Mouse (Mus musculus) stomach, embryonic 14.5 days (tissue): ENCODE results near the gene Zar1l. TPM values are rescaled to one million over a fixed set of nuclear protein-coding genes. Genes with fewer than 3 reads are reported as not detected.

Experiments
- ATAC-seq: fragments of 200-750 bp; cut with Nextera tagmentation; 2 replicates; pipeline ENCODE4 v1.8.0; 2017; ENCODE audit warnings: low read depth, moderate TSS enrichment; ENCODE audit not compliant: insufficient number of reproducible peaks, insufficient read depth, low FRiP score
- H3K27ac ChIP-seq: fragments of 300-500 bp; sonication (generic); 2 replicates; pipeline ENCODE4 v1.5.1; 2014; ENCODE audit warnings: mild to moderate bottlenecking, low read length, moderate library complexity, mixed read lengths
- H3K27me3 ChIP-seq: fragments of 300-500 bp; sonication (generic); 2 replicates; pipeline ENCODE4 v1.6.1; 2014; ENCODE audit warnings: low read length, control low read depth, mixed read lengths; ENCODE audit not compliant: control insufficient read depth, insufficient read depth
- H3K36me3 ChIP-seq: fragments of 300-500 bp; sonication (generic); 2 replicates; pipeline ENCODE4 v1.6.1; 2014; ENCODE audit warnings: mild to moderate bottlenecking, control low read depth, low read length, moderate library complexity, mixed read lengths; ENCODE audit not compliant: control insufficient read depth, insufficient read depth
- H3K4me1 ChIP-seq: fragments of 300-500 bp; sonication (generic); 2 replicates; pipeline ENCODE4 v1.6.1; 2014; ENCODE audit warnings: low read length, control low read depth, mixed read lengths; ENCODE audit not compliant: control insufficient read depth, insufficient read depth
- H3K4me2 ChIP-seq: fragments of 300-500 bp; sonication (generic); replicated peaks from 2 replicates; pipeline ENCODE4 v1.6.1; 2014; ENCODE audit warnings: low read depth, low read length, control low read depth
- H3K4me3 ChIP-seq: fragments of 300-500 bp; sonication (generic); 2 replicates; pipeline ENCODE4 v1.5.1; 2014; ENCODE audit warnings: low read depth, low read length, control low read depth
- H3K9ac ChIP-seq: fragments of 300-500 bp; sonication (generic); replicated peaks from 2 replicates; pipeline ENCODE4 v1.6.1; 2014; ENCODE audit warnings: low read depth, mild to moderate bottlenecking, control low read depth, low read length, moderate library complexity, mixed read lengths
- H3K9me3 ChIP-seq: fragments of 300-500 bp; sonication (generic); 2 replicates; pipeline ENCODE4 v1.6.1; 2016; ENCODE audit warnings: low read depth, low read length, control low read depth; ENCODE audit not compliant: control insufficient read depth
- WGBS: fragments of 180-500 bp; shearing (Covaris S2); extraction: QIAGEN DNeasy Blood & Tissue Kit; methylation state at CpG from one replicate; pipeline ENCODE4 v1.1.7; 2014; 5-methylcytosine and 5-hydroxymethylcytosine counted together
- polyA plus RNA-seq: library from polyadenylated mRNA; unstranded; fragments of >200 nt; fragmentation: Nextera tagmentation; extraction: Ambion mirVana; gene quantifications from 2 replicates; pipeline ENCODE4 v1.2.1, GENCODE M21; 2014

Zar1l gene
- polyA plus RNA-seq, 1 experiment from 2014 or later: not detected

- no peak overlapping the region for H3K27ac ChIP-seq
- H3K4me3 ChIP-seq: no peak overlapping the region
- H3K4me2 ChIP-seq: no peak overlapping the region
- H3K36me3 ChIP-seq: no peaks in the 10 kb centered on the region
- ATAC-seq: no peak
- H3K4me1 ChIP-seq: no peaks in the 10 kb centered on the region; the same call in 1 of the 2 replicates
- H3K27me3 ChIP-seq: no peaks in the 10 kb centered on the region
- H3K9me3 ChIP-seq: no peaks in the 10 kb centered on the region
- no peak overlapping the region for H3K9ac ChIP-seq
- 61% methylated on average over 6 of the region's 6 CpGs for WGBS
Observed at GRCm38 (mm10) chr5:150468431-150468830, 49.5 kb downstream of the Zar1l start.

- no peaks in the 10 kb centered on the region for H3K9me3 ChIP-seq
- H3K9ac ChIP-seq: no peak overlapping the region
- H3K4me3 ChIP-seq: no peak overlapping the region
- no peak overlapping the region for H3K4me2 ChIP-seq
- H3K36me3 ChIP-seq: no peaks in the 10 kb centered on the region
- 48% methylated on average over 12 of the region's 12 CpGs for WGBS
- H3K27ac ChIP-seq: 0 out of 2 replicates have a peak overlapping the region, but pooled peaks have one; percentile 10
- H3K4me1 ChIP-seq: no peaks in the 10 kb centered on the region; the same call in 1 of the 2 replicates
- ATAC-seq: peak; percentile 92; the same call in 1 of the 2 replicates
- H3K27me3 ChIP-seq: no peaks in the 10 kb centered on the region
Observed at GRCm38 (mm10) chr5:150466132-150466531, 51.8 kb downstream of the Zar1l start.

- no peak overlapping the region; the same call in 1 of the 2 replicates for H3K27ac ChIP-seq
- 55% methylated on average over 6 of the region's 6 CpGs for WGBS
- no peaks in the 10 kb centered on the region for H3K27me3 ChIP-seq
- H3K4me3 ChIP-seq: no peak overlapping the region
- H3K9ac ChIP-seq: no peak overlapping the region
- H3K4me2 ChIP-seq: no peak overlapping the region
- H3K4me1 ChIP-seq: no peaks in the 10 kb centered on the region; the same call in 1 of the 2 replicates
- H3K36me3 ChIP-seq: no peaks in the 10 kb centered on the region
- no peak for ATAC-seq
- H3K9me3 ChIP-seq: no peaks in the 10 kb centered on the region
Observed at GRCm38 (mm10) chr5:150465218-150465617, 52.7 kb downstream of the Zar1l start.

- H3K36me3 ChIP-seq: no peaks in the 10 kb centered on the region
- H3K9me3 ChIP-seq: no peaks in the 10 kb centered on the region
- WGBS: 56% methylated on average over 3 of the region's 3 CpGs
- H3K9ac ChIP-seq: no peak overlapping the region
- no peak overlapping the region for H3K4me3 ChIP-seq
- H3K27me3 ChIP-seq: no peaks in the 10 kb centered on the region
- H3K4me2 ChIP-seq: no peak overlapping the region
- no peak overlapping the region for H3K27ac ChIP-seq
- no peaks in the 10 kb centered on the region; the same call in 1 of the 2 replicates for H3K4me1 ChIP-seq
- no peak for ATAC-seq
Observed at GRCm38 (mm10) chr5:150464721-150465120, 53.2 kb downstream of the Zar1l start.

GRCm38 (mm10) chr5:150459801-150460200, 58.2 kb downstream of the Zar1l start:
- Histone ChIP-seq H3K27ac (no peak overlapping the region), H3K9me3 (no peaks in the 10 kb centered on the region), H3K4me1 (peaks cover 5% of the 10 kb centered on the region; the same call in 1 of the 2 replicates), H3K9ac (no peak overlapping the region), H3K4me2 (no peak overlapping the region), H3K27me3 (no peaks in the 10 kb centered on the region), H3K36me3 (no peaks in the 10 kb centered on the region), H3K4me3 (no peak overlapping the region)
- WGBS: 80% methylated on average over 4 of the region's 4 CpGs
- ATAC-seq: no peak

- Histone ChIP-seq H3K27me3 (no peaks in the 10 kb centered on the region), H3K4me2 (no peak overlapping the region), H3K9ac (no peak overlapping the region), H3K36me3 (no peaks in the 10 kb centered on the region), H3K27ac (peak overlapping the region; percentile 27; the same call in 1 of the 2 replicates), H3K4me1 (peaks cover 5% of the 10 kb centered on the region; the same call in 1 of the 2 replicates), H3K9me3 (peaks cover 8% of the 10 kb centered on the region), H3K4me3 (no peak overlapping the region)
- no peak for ATAC-seq
- WGBS: 38% methylated on average over 17 of the region's 17 CpGs
Observed at GRCm38 (mm10) chr5:150457904-150458739, 59.8 kb downstream of the Zar1l start.

GRCm38 (mm10) chr5:150457165-150457903, 60.6 kb downstream of the Zar1l start:
- Histone ChIP-seq H3K4me3 (no peak overlapping the region), H3K27ac (peak overlapping the region; percentile 27; the same call in 1 of the 2 replicates), H3K36me3 (no peaks in the 10 kb centered on the region), H3K4me2 (no peak overlapping the region), H3K4me1 (peaks cover 5% of the 10 kb centered on the region; the same call in 1 of the 2 replicates), H3K27me3 (no peaks in the 10 kb centered on the region), H3K9ac (no peak overlapping the region), H3K9me3 (peaks cover 8% of the 10 kb centered on the region)
- WGBS: 68% methylated on average over 17 of the region's 17 CpGs
- ATAC-seq: no peak
